Mouse (Mus musculus): ENCODE measurements at regions not wholly inside any gene's neighbourhood (a gene's known extent, or its start where the extent isn't known, plus 50 kb on each side); places are given as distances from the start of the nearest gene placed in this dataset.

- no peak for DNase-seq (ENCODE audit: low spot score in 2 of 2)
Observed at GRCm38 (mm10) chr12:51024057-51024743, 323.7 kb upstream of the G2e3 start.

DNA sequence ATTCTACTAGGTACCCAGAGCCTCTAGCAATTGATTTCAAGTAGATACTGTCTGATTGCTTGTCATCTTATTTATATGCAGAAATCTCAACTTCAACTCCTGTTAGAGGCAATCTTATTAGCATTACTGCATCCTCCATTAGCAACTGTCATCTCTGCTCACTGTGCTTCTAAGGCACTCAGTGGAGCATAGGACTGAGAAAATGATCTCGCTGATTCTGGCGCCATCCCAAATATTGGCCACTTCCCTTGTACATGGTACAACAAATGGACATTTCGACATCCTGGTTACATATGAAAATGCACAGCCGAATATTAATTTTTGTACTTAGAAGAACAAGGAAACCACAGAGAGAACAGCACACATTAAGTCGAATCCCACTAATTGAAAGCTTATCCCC is 329.7 kb upstream of the G2e3 start:
- DNase-seq (ENCODE audit: low spot score in 2 of 2): no peak

DNA sequence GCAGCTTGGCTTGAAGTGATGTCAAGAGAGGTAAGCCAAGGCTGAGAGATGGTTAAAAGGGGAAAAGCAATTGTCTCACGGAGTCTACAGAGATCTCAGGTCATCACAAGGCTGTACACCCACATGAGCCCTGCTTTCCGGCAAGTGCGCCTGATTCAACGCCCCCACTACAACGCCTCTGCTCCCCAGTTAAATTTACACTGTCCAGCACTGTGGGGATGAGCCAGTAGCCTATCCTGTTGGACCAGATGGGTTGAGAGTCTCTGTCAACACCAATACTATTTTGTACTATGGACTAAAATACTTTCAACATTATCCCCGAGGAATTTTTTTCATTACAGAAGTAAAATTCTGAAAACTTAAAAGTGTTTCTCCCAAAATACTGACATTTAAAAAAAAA is 331.8 kb upstream of the G2e3 start:
- no peak for DNase-seq (ENCODE audit: low spot score in 2 of 2)

- DNase-seq (ENCODE audit: low spot score in 2 of 2): no peak
Observed at GRCm38 (mm10) chr12:51009644-51010043, 338.2 kb upstream of the G2e3 start.

DNA sequence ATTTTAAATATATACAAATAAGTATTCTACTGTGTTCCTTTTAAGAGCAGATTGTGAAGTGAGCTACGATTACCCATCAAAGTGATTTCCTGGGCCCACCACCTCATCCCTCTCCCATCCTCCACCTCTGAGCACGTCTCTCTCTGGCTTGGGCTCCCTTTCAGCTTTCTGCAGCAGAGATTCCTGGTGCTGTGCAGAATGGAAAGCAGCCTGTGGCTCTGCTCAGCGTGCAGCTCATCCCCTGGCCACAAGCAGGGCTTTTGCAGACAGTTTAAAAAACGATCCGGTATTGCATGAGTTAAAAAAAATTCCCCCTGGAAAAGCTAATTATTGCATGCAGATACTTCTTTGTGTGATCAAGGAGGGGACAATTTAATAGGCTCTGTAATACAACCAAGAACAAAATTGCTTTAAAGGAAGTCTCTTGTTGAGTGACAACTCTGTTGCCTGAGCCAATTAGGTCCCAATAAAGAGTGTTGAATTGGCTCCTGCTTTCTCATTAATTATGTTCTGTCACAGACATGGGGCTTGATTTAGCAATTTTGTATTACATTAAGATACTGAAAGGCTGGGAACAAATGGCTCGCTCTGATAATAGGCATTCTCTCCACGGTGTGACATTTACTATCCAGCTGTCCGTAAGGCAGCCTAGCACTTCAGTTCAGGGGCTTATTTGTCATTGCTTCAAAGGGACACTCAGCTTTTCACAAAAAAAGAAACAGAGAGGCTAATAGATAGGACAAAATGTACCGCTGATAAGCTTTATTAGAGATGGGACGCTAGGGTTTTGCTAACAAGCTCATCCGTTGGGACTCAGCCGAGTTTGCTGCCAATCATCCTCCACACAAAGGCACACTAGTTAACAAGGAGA is 345.9 kb upstream of the G2e3 start:
- DNase-seq (ENCODE audit: low spot score in 2 of 2): peak in 1 of 2 experiments; percentile 75

DNA sequence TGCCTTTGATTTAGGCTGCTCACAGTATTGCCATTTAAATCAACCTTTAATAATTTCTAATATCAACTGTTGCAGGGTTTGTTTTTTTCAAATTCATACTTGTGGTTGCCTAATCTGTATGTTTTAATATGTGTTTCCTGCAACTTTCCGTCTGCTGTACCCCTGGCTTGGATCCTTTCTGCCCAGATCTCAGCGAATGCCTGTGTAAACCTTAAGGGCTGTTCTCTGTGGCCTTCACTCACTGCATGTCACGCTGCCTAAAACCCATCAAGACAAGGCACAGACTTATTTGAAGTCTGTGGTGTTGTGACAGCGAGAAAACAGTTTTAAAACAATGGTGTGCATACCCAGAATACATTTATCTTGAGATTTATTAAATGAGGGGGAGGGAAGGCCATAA is 346.8 kb upstream of the G2e3 start:
- no peak for DNase-seq (ENCODE audit: low spot score in 2 of 2)

GRCm38 (mm10) chr12:51000281-51001075 is 347.4 kb upstream of the G2e3 start:
- DNase-seq (ENCODE audit: low spot score in 2 of 2): peak in 1 of 2 experiments; percentile 41

DNA sequence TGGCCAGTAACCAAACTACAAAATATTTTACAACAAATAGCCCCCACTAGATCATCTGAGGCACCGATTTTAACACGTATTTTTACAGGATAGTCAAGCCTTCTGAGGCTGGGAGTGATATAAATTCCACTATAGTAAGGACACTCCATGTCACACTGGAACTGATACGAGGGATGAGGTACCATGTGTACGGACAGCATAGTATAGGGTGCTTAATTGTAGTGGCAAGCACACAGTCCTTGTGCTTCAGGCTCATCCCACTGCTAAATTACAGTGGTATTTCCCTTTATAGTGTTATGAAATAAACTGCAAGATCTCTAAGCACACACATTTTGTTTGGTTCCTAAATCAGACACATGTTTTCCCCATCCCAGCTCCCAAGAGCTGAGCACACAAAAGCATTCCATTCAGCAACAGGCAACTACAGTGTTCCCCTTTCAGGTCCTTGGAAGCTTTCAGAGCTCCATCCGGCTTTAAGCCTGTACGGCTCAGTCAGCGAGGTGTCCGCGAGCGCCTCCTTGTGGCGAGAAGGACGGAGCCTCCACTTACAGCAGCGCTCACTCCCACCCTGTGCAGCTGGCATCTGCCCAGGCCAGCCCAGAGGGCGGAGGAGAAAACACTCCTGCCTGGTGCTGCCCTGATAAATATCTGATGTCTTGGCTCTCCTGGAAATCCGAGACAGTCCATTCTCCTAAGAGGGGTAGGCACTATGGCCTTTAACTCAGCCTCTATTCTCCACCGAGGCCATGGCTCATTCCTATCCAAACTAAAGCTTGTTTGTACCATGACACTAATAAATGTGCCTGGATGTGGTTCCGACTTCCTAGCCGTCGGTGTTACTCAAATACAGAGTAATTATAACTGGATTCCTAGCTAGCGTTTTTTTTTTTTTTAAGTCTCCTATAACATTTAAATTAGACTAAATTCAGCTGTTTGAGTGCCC is 348.3 kb upstream of the G2e3 start:
- peak; percentile 74 to 91 for DNase-seq (ENCODE audit: low spot score in 2 of 2)

DNA sequence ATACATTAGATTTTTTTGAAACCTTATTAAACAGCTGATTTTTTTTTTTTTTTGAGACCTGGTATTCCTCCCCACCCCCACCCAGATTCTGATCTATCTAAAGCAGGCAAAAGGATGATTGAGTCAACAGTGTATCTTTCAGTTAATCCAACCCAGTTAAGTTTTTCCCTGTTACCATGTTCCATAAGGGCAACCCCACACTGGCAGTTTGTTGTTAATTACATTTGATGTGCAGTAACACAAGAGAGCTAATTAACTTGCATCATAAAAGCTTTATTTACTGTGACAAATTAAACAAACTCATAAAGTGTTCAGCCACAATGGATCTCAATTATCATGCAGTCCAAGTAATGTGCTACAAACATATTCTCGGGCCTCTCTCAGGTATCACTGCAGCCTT is 346.8 kb upstream of the Prkd1 start:
- no peak for DNase-seq (ENCODE audit: low spot score in 2 of 2)

DNA sequence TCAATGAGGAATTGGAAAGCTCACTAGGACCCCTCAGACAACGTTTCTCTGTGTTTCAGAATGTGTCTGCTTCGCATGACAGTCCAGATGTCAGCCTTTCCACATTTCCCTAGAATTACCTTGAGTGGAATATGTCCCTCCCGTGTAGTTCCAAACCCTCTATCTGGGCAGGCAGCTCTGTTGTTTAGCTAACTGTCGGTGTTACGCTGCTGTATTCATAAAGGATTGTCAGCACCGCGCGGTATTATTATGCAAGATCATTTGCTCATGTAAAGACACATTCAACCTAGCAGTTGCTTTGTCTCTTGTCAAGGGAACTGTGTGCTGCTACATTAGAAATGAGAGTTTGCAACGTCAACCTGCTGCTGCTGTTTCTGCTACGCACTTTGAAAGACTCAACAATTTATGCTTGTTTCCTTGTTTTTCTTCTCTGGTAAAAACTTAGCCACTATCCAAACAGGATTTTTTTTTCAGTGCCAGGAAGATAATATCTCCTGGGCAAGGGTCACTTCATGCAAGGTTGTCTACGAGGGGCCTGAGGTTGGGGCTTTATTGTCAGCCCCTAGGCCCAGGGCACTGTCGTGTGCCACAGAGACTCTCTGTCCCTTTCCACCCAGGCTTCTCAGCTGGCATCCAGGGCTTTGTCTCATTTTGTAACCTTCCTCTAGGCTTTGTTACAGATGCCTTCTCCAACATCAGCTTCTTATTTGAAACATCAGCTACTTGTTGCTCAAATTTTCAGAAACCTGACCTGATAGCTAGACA is 340.8 kb upstream of the Prkd1 start:
- peak in 1 of 2 experiments; percentile 20 for DNase-seq (ENCODE audit: low spot score in 2 of 2)

- DNase-seq (ENCODE audit: low spot score in 2 of 2): no peak
Observed at GRCm38 (mm10) chr12:50981318-50981717, 332.4 kb upstream of the Prkd1 start.

GRCm38 (mm10) chr12:50980800-50981199 is 331.9 kb upstream of the Prkd1 start:
- no peak for DNase-seq (ENCODE audit: low spot score in 2 of 2)

DNA sequence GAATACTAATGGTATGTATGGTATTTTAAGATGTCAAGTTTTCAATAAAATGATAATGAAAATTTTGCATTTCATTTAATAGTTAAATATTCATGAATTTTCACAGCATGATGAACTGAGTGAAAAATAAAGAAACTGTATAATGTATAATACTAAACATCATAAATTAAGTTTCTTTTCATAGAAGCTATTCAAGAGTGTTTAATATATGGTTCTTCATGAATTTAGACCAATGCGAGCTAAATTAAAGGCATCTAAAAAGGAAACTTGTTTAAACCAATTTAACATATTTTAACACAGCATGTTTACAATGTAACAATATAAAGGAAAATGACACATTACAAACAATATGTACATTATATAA is 321.8 kb upstream of the Prkd1 start:
- no peak for DNase-seq (ENCODE audit: low spot score in 2 of 2)

DNA sequence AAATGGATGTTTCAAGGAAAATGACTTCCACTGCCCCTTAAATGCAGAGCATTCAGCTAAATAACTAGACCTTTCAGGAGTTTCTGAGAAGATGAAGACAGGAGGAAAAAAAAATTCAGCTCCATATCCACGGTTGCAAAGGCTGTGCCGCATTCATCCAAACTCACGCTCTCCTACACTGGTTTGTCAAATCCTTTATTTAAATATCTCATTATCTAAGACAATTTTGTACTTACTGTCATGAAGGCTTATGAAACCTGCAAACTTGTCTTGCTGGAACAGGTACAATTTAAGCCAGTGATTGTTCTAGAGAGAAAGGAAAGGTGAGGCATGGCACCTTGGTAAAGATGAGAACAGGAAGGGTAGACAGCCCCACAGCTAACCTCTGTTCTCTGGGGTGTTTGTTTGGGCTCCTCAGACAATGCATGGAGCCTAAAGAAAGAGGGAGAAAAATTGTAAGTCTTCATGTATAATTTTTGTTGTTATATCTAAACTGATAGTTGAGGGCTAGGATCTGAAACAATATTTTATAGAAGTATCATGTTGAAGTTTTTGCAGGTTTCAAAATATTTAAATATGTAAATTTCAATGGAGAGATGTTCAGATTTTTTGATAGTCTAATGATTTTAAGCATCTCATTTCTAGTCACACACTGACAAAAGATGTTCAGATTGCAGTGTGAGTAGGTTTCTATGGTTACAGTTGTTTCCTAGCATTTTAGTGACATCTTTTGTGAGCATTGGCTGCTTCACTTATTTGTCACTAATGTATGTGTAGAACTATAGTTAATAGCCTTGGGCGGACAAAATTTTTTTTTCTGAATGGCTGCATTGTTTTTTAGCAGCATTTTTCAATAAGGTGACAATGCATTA is 321.2 kb upstream of the Prkd1 start:
- peak in 1 of 2 experiments; percentile 30 for DNase-seq (ENCODE audit: low spot score in 2 of 2)

DNA sequence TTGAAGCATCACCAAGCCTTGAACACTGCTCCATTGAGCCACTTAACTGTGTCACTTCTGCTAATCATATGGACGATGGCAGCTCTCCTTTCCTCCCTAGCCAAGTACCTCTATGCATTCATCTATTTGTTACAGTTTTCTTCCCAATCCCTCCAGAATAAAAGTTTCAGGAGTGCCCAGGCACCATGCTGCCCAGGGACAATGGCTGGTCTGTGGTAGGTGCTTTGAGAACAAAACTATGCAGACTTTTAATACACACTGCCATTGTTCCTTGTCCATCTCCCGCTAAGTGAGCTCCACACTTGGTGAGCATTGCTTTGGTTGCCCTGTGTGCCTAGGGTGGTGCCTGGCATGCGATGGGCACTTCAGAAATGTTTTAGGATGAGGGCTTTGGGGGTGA is 320.5 kb upstream of the Prkd1 start:
- no peak for DNase-seq (ENCODE audit: low spot score in 2 of 2)

DNA sequence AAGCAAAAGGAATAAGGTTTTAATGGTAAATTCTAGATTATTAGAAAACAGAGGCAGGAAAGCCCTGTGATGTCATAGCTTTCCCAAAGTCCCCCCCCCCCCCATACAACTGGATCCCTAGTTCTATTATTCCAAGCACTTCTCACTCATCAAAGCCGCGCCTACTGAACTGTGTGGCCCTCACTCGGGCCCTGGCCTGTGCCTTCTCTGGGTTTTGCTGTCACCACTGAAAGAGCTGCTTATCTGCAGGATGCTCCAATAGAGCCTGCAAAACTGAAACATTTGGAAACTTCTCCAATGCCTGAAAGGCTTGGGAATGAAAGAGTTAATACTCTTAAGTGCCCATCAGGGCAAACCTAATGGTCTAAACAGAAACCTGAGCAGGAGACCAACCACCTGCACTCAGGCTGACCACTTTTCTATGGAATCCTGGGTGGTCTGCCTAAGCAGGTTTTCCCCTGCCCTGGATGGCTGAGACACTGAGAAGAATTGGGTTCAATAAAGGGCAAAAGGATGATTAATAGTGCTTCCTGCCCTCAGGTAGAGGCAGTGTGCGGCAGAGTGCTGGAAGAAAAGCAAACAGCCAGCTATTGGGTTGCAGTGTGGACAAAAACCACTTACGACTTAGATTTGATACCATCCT is 318.4 kb upstream of the Prkd1 start:
- DNase-seq (ENCODE audit: low spot score in 2 of 2): no peak

DNA sequence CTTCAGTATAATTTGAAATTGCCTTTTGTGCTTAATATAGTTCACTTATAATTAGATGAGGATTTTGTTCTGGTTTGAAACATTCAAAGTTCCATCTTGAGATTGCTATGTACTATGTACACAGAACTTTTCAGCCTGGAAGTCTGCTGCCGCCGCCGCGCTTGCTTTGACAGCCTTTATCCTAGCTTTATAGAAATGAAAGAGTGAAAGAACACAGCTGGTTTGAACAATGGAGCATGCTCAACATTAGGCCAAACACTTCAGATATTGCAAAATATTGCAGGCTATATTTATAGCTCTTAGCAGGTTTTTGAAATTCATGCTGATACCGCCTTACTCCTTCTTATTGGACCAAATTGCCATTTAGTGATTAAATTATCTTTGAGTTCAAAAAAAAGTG is 305.1 kb upstream of the Prkd1 start:
- DNase-seq (ENCODE audit: low spot score in 2 of 2): peak in 1 of 2 experiments; percentile 40

GRCm38 (mm10) chr12:50947035-50947434 is 298.1 kb upstream of the Prkd1 start:
- peak; percentile 57 to 64 for DNase-seq (ENCODE audit: low spot score in 2 of 2)
